Mouse (Mus musculus) fat pad, adult 2 months (tissue): ENCODE measurements around the gene Ccdc85c.

ENCODE experiments used
- DNase-seq: peaks from one replicate; pipeline ENCODE4 v3.0.0-alpha.2; 2011; ENCODE audit warnings: low read depth, low spot score; ENCODE audit errors: extremely low read depth

Gene Ccdc85c

DNA sequence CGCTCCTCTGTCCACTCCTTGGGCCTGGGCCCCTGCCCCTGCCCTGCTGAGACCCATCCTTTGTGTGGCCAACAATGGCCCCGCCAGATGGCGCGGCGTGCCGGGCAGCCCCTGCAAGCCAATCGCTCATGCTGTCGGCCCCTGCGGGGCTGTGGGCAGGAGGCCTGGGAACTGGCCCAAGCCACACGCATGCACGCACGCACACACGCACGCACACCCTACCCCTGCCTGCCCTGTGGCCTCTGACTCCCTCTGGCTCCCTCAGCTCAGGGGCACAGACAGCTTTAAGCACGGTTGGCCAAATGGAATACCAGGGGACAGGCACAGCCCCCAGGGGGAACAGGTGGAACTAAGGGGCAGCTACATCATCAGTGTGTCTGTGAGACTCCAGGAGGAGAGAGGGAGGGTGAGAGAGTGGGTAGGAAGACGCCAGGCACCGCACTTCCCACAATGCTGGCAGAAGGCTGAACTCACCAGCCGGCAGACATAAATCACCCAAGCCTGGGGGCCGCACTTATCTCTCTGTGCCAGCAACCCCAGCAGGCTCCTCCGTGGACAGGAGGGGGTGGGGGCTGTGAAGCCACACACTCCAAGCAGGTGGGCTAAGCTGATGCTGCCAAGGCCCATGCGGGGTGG is 34.2 kb downstream of the Ccdc85c start:
- DNase-seq, result no peak

DNA sequence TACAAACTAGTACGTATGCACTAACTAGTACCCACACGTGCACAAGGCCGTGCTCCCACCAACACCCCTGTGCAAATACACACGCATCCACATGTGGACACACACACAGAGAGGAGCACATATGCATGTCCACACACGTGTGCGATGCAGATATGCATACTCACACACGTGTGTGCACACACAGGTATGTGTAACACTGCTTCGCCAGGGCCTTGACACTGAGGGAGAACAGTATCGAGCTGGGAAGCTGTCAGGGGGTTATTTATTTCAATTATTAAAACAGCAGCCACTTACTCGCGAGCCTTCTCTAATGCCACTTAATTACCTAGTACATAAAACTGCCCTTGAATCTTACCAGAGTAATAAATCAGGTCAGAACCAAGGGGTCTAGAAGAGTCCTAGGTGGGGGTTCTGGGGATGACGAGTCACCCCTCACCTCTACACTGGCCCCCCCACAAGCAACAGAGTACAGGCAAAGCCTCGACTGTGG is 34.8 kb downstream of the Ccdc85c start:
- no peak for DNase-seq

DNA sequence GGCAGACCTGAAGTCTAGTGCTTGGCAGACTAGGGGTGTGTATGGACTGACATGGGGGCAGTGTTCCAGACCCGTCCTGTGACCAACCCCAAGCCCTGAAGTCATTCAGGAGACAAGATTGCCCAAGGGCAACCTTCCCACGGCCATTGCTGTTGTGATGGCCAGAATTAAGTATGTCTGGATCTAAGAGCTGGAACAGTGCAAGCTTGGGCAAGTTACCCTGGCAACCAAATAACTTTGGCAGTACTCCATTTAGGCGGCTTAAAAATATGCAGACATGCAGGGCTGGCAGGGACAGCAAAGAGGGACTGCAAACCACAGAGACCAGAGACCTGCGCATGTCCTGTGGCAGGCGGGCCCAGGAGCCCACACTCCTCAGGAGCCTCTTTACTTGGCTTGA is 35.8 kb downstream of the Ccdc85c start:
- no peak for DNase-seq

DNA sequence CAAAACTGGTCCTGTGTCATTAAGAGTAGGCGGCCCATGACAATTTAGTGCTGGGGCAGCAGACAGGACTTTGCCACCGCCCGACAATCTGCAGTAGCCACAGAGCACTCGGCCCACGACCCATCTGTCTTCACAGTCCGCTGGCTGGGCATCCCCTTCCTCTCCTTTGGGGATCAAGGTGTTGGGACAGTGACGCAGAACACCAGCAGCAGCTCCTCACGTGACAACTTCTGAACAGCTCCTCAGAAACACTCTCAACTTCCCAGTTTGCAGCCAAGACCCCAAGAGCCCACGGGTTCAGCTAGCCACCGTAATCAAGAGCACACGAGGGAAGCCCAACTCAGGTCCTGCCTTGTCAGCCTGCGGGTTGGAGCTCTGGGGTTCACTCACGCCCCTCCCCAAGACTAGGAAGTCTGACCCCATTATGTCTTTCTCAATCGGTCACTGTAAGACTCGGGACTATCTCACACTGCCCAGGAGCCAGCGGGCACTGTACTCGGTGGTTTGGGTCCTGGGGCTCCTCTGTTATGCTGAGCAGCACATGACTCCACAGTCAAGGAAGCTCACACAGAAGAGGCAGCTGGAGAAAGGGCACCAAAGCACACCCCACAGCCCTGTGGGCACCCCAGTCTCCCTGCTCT is 36.7 kb downstream of the Ccdc85c start:
- DNase-seq, result no peak

DNA sequence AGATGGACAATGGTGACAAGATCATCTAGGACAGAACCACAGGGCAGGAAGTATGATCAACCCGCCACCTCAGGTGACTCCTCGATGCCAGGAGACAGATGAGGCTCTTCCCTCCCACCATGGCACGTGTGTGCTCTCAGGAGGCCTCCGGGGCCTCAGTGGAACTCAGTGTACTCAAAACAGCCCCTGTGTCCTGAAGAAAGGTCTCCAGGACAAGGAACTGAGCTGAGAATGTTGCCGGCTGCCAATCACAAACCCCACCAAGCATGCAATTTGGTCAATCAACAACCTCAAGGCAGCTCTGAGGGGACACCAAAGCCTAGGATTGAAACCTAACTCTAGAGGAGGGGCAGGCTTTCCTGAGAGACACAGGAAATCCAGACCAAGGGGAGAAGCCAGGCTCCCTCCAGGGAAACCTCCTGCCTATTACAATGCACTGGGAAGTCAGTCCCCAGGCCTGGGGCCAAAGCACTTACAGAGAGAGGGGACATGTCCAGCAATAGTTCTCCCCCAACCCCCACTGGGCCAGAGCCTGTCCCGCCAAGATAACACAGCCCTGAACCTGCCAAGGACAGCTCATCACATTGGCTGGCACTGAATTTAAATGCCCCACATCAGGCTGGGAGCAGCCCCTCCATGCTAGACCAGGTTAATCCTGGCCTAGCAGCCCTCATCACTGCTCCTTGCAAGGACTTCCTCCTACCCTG is 37.8 kb downstream of the Ccdc85c start:
- DNase-seq, result no peak

DNA sequence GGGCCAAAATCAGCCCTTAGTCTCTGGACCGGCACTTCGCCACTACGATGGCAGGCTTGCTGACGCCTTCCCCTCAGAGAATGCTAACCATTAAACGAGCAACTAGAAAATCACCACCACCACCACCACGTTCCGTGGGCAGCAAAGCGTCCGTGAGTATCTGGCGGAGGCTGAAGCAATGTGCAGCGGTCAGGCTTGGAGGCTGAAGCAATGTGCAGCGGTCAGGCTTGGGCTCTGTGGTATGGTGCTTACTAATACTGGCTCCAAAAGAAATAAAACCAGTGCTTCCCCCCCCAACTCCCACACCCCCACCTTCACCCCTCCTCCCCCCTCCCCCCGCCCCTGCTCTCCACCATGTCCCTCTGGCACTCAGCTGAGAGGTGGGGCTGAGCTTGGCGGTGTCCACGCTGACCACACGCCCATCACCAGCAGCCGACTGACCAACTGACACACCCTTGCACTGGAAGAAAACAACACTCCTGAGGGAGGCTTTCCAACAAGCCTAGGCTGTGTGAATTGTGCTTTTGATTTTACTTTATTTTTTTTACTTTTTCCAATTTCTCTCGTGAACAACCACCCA is 39.2 kb downstream of the Ccdc85c start:
- DNase-seq, result no peak

DNA sequence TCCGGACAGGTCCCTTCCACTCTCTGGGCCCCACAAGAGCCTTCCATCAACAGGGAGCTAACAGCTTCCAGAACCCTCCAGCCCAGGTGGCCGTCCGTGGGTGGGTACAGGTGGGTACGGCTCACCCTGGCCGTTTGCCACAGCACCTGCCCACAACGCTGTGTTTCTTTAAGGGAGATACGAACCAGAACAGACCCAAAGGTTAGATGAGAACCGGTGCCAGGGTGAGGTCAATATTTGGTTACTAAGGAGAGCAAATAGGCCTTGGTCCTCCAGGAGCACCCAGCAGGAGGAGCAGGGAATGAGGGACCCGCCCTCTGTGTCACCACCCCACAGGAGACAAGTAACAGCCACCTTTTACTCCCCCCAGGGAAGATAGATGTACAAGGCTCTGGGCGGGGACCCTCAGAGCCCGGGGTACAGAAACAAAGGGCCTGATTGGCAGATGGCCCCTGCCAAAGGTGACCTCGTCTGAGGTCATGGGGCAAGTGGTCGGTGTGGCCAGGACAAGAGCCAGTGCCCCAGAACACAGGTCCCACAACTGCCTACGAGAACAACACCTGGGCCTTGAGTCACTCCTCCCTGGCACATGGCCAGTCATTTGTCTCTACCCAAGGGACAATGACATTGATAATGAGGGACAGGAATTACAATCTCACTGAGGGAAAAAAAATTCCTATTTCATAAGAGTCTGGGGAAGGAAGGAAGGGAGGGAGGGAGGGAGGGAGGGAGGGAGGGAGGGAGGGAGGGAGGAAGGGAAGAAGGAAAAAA is 40.2 kb downstream of the Ccdc85c start:
- no peak for DNase-seq

DNA sequence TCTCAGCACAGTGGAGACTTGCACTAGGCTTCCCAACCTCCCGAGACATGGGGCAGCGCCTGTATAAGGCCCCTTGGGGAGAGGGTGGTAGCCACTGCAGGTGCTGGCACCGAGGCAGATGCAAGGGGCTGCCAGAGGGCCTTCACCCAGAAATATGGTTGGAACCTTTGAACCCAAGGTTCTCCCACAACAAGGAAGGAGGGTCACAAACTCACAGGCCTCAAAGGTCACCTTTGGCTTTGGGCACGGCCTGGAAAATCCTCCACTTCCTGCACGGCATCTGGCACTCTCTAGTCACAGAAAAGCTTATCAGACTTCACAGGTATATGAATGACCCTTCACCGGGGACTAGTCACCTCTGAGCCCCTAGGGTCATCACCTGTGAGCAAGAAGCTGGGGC is 41.5 kb downstream of the Ccdc85c start:
- DNase-seq, result no peak

DNA sequence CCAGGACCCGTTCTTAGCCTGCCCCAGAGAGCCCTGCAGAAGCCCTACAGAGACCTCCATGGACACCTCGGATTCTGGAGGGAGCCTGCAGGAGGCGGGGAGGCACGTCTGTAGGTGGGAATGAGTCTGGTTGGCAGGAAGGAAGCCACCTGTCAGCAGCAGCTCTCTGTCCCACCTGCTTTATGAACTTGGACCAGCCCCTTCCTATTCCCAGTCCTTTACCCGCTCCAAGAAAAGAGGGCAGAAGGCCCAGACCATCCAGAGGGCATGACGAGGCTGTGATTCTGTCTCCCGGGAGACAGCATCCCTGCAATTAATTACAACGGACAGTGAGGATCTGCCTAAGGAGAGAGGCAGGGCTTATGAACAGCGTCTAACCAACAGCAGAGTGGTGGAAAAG is 43.3 kb downstream of the Ccdc85c start:
- no peak for DNase-seq

DNA sequence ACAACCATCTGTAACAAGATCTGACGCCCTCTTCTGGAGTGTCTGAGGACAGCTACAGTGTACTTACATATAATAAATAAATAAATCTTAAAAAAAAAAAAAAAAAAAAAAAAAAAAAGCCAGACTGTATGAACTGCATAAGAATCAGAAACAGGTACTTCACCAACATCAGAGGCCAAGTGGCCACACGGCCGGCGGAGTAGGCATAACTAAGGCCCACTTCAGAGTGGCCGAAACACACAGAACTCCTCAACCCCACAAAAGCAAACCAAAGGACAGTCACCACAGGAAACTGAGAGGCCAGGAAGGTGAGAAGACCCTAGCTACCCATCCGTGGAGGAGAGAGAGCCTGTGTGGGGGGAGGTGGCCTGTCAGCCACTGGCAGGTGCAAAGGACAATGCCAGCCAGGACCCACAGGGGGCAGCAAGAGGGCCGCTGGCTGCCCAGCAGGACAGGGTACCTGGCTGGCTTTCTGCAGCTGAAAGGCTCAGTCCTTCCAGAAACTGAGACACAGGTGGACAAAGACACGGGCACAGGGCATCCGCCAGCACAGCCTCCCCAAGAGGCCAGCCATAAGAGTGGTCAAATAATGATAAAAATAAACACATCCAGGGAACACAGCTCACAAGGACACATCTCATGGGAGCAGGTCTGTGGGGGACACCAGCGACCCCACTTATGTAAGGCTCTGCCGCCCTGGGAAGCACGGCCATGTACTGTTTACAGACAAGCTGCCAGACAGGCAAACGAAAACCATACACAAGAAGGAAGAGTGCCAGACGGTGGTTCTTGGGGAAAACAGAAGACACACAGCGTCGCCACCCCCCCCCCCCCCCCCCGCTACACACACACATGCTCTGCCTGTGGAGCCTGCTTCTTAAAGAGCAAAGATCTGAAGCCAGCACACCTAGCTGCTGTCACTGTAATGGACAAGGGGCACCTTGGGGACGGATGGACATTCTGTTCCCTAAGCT is 44.1 kb downstream of the Ccdc85c start:
- no peak for DNase-seq

DNA sequence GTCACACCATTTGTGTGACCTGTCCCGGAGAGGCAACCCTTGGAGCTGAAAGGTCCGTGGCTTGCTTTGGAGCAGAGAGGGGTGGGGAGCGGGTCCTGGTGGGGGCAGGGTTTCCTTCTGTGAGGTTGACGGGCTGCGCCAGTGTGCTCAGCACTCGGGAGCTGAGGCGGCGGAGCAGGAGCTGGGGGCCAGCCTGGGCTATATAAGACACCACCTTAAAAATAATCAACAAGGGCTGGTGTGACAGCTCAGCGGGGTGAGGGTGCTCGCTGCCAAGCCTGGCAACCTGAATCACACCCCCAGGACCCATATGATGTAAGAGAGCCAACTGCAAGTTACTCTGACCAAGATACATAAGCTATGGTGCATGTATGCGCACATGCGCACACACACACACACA is 45.1 kb downstream of the Ccdc85c start:
- DNase-seq, result no peak

DNA sequence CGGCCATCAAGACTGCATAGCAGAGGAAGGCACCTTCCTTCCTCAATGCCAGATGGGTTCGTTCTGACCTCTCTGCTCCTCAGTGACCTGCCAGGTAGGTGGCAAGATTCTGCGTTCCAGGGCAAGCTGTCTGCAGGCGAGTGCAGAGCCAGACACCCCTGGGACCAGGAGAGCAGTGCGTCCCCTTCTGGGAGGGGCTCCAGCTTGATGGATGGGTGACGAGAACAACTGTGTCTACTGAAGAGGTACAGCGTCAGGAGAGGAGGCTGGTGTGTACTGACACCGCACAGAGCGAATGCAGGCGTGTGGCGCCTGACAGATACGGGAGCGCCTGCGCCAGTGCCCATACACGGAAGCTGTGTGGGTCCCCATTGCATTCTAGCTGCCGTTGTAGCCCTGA is 47.7 kb downstream of the Ccdc85c start:
- no peak for DNase-seq

DNA sequence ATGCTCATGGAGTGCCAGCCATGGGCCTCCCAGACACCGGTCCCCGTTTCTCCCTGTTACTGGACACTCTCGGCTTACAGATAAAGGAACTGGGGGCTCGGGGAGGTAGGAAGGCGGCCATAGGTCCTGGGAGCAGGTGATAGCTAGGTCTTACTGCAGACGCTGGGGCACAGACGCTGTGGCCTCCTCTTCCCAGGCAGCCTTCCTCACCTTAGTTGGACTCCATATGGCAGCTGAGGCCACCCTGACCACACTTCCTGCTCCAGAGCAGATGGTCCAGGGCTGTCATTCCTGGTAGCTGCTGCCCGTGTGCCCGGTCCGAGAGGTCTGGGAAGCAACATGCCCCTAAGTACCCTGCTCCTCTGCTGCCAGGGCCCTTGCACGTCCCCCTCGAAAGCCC is 48.3 kb downstream of the Ccdc85c start:
- DNase-seq, result no peak

DNA sequence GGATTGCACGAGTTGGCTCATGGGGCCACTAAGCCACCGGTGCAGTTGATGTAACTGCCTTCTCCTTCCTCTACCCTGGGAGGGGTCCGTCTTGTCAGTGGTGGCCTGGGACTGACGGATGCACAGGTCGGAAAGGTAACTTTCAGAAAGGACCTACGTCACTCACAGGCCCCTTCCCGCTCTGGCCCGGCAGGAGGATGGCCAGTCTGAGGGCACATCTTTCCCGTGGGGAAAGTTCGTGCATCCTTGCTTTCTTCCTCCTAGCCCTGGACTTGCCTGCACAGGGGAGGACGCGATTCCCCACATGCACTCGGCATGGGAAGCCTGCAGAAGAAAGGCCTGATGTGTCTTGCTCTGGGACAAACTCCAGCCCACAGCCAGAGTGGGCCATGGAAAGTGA is 49.0 kb downstream of the Ccdc85c start:
- DNase-seq, result no peak

DNA sequence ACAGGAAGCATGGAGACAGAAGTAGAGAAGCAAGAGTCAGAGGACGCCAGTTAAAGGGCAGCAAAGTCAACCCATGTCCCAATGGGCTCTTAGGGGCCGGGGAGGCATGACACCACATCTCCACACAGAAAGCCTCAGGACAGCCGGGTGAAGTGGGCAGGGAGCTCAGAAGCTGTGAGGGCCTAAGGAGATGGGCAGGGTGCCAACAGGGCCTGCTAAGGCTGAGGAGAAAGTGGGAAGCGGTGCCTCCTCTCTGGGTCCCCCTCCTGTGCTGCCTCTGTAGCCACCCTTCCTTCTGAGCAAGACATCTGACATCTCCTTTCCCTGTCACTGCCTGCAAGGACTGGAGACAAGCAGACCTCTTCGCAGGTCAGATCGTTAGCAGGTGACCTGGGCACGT is 49.4 kb downstream of the Ccdc85c start:
- DNase-seq, result no peak

DNA sequence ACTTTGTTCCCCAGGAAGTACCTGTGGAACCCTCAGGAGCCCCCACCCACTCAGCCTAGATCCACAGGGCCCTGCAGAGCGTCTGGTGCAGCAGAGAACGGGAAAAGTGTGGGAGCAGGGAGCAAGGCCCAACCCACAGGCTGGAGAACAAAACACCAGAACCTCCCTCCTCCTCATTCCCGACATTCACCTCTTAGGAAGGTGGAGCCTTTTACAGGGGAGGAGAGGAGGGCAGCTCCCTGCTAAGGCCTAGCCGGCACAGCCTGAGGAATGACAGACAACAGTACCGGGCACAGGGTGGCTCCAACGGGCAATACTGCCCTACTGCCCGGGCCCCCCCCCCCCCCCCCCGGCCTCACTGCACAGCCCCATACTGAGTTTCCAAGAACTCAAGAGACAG is 51.9 kb downstream of the Ccdc85c start:
- no peak for DNase-seq

DNA sequence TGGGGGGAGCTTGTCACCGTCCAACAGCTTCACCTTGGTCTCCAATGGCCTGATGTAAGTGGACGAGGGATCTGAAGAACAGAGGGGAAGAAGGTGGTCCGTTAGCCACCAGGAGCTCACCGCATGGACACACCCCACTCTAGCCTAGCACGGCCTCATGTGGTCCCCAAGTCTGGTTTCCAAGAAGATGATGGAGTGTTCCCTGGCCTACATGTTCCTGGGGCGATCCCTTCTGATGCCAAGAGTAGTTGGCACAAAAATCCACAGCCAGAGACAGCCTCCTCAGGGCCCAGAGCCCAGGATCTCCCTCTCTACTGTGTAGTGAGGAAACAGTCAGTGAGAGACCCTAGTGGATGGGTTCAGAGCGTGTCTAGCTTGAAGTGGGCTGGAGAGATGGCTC is 53.5 kb downstream of the Ccdc85c start:
- no peak for DNase-seq

DNA sequence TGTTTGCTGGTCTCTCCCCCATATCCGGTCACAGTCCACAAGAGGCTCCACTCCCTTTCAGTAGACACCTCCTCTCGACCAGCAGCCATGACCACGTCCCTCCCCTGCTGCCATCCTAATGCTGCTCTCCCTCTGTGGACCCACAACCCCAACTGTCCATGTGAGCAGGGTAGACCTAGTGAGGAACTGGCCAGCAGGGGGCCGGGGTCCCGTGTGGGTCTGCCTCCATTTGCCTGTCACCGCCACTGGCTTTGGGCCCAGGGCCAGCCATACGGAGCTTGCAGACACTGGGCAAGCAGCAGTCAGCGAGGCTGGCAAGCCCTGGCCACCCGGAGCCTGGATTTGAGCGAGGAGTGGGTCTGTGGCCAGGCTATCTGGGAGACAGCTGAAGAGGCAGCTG is 54.0 kb downstream of the Ccdc85c start:
- no peak for DNase-seq

DNA sequence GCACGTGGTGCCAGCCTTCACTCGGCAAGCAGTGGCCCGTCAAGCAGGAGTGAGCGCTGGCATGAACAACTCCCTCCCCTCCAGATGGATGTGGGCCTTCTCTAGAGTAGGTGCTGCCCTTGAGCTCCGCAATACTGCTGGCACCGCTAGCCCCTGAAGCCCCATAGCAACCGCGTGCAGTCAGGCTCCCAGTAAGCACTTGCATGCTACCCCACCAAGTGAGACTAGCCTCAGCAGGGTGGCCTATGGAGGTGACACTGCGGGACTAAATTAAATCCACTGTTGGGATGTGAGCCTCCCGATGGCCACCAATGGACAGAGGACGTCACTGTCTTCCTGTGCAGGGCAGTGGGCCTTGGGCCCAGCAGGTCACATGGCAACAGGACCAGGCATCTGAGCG is 54.6 kb downstream of the Ccdc85c start:
- DNase-seq, result no peak
